Mouse (Mus musculus) CH12.LX (cell line): ENCODE data around the gene Vegfd. TPM values are rescaled to one million over a fixed set of nuclear protein-coding genes. Genes with fewer than 3 reads are reported as not detected.

ENCODE experiments used
- DNase-seq: peaks from one replicate; pipeline ENCODE4 v3.0.0-alpha.2; 2013; ENCODE audit errors: extremely low read depth
- H3K27ac ChIP-seq: 2 replicates; pipeline ENCODE4 v1.5.1; 2012; ENCODE audit warnings: low read depth, mild to moderate bottlenecking, control low read depth, moderate library complexity; ENCODE audit not compliant: insufficient read depth
- H3K27me3 ChIP-seq: replicated peaks from 2 replicates; pipeline ENCODE3; 2012; ENCODE audit warnings: inconsistent platforms
- H3K36me3 ChIP-seq, 2 experiments: replicated peaks in 1 of 2; 2 replicates each; pipeline versions ENCODE3 to v1.6.1; 2012; ENCODE audit warnings: inconsistent platforms in 1 of 2, low read length in 1 of 2, mild to moderate bottlenecking in 1 of 2, mixed read lengths in 1 of 2, moderate library complexity in 1 of 2; ENCODE audit not compliant: control insufficient read depth in 1 of 2, insufficient read depth in 1 of 2
- H3K4me1 ChIP-seq, 2 experiments: 2 replicates each; pipeline ENCODE4 v1.6.1; 2012; ENCODE audit warnings: inconsistent platforms in 1 of 2, moderate library complexity in 1 of 2; ENCODE audit not compliant: insufficient read depth in 2 of 2, control insufficient read depth in 1 of 2
- H3K4me2 ChIP-seq: 2 replicates; pipeline ENCODE4 v1.6.1; 2012; ENCODE audit warnings: low read depth, mild to moderate bottlenecking, control low read depth; ENCODE audit not compliant: poor library complexity, insufficient read depth, severe bottlenecking
- H3K4me3 ChIP-seq, 3 experiments: fragments of 150-350 bp in 1 of 3; sonication (generic) in 1 of 3; replicated peaks in 1 of 3; 2 replicates each; pipeline versions ENCODE3 to v1.5.1; 2011 to 2012; ENCODE audit warnings: low read depth in 2 of 3, low read length in 2 of 3, mild to moderate bottlenecking in 2 of 3, moderate library complexity in 2 of 3, control low read depth in 1 of 3, improper control_type of control experiment in 1 of 3, inconsistent platforms in 1 of 3, mixed read lengths in 1 of 3; ENCODE audit not compliant: poor library complexity in 1 of 3
- H3K79me2 ChIP-seq: replicated peaks from 2 replicates; pipeline ENCODE4 v1.6.1; 2012; ENCODE audit warnings: mild to moderate bottlenecking, moderate library complexity; ENCODE audit not compliant: control insufficient read depth, poor library complexity, insufficient read depth, severe bottlenecking; ENCODE audit errors: extremely low read depth
- H3K9ac ChIP-seq: 2 replicates; pipeline ENCODE4 v1.6.1; 2012; ENCODE audit warnings: low read depth, mild to moderate bottlenecking, control low read depth, moderate library complexity; ENCODE audit not compliant: insufficient read depth
- H3K9me3 ChIP-seq: replicated peaks from 2 replicates; pipeline ENCODE3; 2012; ENCODE audit warnings: low read length, inconsistent platforms, mixed read lengths
- BHLHE40 ChIP-seq: IDR thresholded peaks from 2 replicates; pipeline ENCODE4 v1.6.1; 2011; ENCODE audit warnings: mild to moderate bottlenecking, low read depth, low read length, improper control_type of control experiment
- CHD1 ChIP-seq: IDR thresholded peaks from 2 replicates; pipeline ENCODE4 v1.6.1; 2012; ENCODE audit warnings: low read depth, low read length, improper control_type of control experiment, inconsistent platforms
- CTCF ChIP-seq, 2 experiments: IDR thresholded peaks in 1 of 2; conservative IDR thresholded peaks in 1 of 2; 2 replicates each; pipeline ENCODE4 v1.5.1; 2011 to 2012; ENCODE audit warnings: low read depth in 2 of 2, low read length in 2 of 2, improper control_type of control experiment in 1 of 2, inconsistent platforms in 1 of 2, mild to moderate bottlenecking in 1 of 2, moderate library complexity in 1 of 2
- E2F4 ChIP-seq: IDR thresholded peaks from 2 replicates; pipeline ENCODE4 v1.6.1; 2011; ENCODE audit warnings: low read depth, low read length, improper control_type of control experiment; ENCODE audit not compliant: insufficient replicate concordance
- EP300 ChIP-seq: IDR thresholded peaks from 2 replicates; pipeline ENCODE4 v1.6.1; 2011; ENCODE audit warnings: low read length, improper control_type of control experiment
- GABPA ChIP-seq: IDR thresholded peaks from 2 replicates; pipeline ENCODE4 v1.6.1; 2012; ENCODE audit warnings: low read depth, low read length, improper control_type of control experiment, inconsistent platforms; ENCODE audit not compliant: insufficient replicate concordance
- HCFC1 ChIP-seq: IDR thresholded peaks from 2 replicates; pipeline ENCODE4 v1.6.1; 2012; ENCODE audit warnings: low read depth, mild to moderate bottlenecking, inconsistent platforms, low read length, improper control_type of control experiment
- IRF4 ChIP-seq: IDR thresholded peaks from 2 replicates; pipeline ENCODE4 v1.6.1; 2014; ENCODE audit warnings: low read depth, mild to moderate bottlenecking, inconsistent platforms, low read length, improper control_type of control experiment
- JUN ChIP-seq: IDR thresholded peaks from 2 replicates; pipeline ENCODE4 v1.6.1; 2011; ENCODE audit warnings: low read depth, mild to moderate bottlenecking, low read length, improper control_type of control experiment, moderate library complexity; ENCODE audit not compliant: insufficient read depth
- JUND ChIP-seq: conservative IDR thresholded peaks from 2 replicates; pipeline ENCODE4 v1.6.1; 2011; ENCODE audit warnings: low read depth, low read length, improper control_type of control experiment
- KAT2A ChIP-seq: IDR thresholded peaks from 2 replicates; pipeline ENCODE4 v1.6.1; 2012; ENCODE audit warnings: low read length, improper control_type of control experiment, inconsistent platforms; ENCODE audit not compliant: insufficient replicate concordance
- MAFK ChIP-seq: IDR thresholded peaks from 2 replicates; pipeline ENCODE4 v1.6.1; 2011; ENCODE audit warnings: low read length, improper control_type of control experiment; ENCODE audit not compliant: insufficient replicate concordance
- MEF2A ChIP-seq: IDR thresholded peaks from 2 replicates; pipeline ENCODE4 v1.6.1; 2014; ENCODE audit warnings: low read depth, mild to moderate bottlenecking, inconsistent platforms, low read length, improper control_type of control experiment, borderline replicate concordance
- MXI1 ChIP-seq: IDR thresholded peaks from 2 replicates; pipeline ENCODE4 v1.6.1; 2011; ENCODE audit warnings: mild to moderate bottlenecking, low read depth, low read length, improper control_type of control experiment
- MYC ChIP-seq: IDR thresholded peaks from 2 replicates; pipeline ENCODE4 v1.6.1; 2011; ENCODE audit warnings: low read depth, mild to moderate bottlenecking, improper control_type of control experiment, low read length
- NELFE ChIP-seq: IDR thresholded peaks from 2 replicates; pipeline ENCODE4 v1.6.1; 2011; ENCODE audit warnings: low read depth, low read length, improper control_type of control experiment
- NRF1 ChIP-seq: IDR thresholded peaks from 2 replicates; pipeline ENCODE4 v1.6.1; 2014; ENCODE audit warnings: low read depth, mild to moderate bottlenecking, inconsistent platforms, low read length, improper control_type of control experiment, moderate library complexity
- RCOR1 ChIP-seq: conservative IDR thresholded peaks from 2 replicates; pipeline ENCODE4 v1.6.1; 2012; ENCODE audit warnings: low read depth, mild to moderate bottlenecking, inconsistent platforms, low read length, improper control_type of control experiment
- SMC3 ChIP-seq: IDR thresholded peaks from 2 replicates; pipeline ENCODE4 v1.6.1; 2011; ENCODE audit warnings: low read depth, low read length, improper control_type of control experiment
- TBP ChIP-seq: conservative IDR thresholded peaks from 2 replicates; pipeline ENCODE4 v1.6.1; 2011; ENCODE audit warnings: low read depth, low read length, improper control_type of control experiment
- UBTF ChIP-seq: IDR thresholded peaks from 2 replicates; pipeline ENCODE4 v1.6.1; 2012; ENCODE audit warnings: low read depth, mild to moderate bottlenecking, inconsistent platforms, low read length, improper control_type of control experiment, moderate library complexity
- USF1 ChIP-seq: IDR thresholded peaks from 2 replicates; pipeline ENCODE4 v1.6.1; 2014; ENCODE audit warnings: low read depth, mild to moderate bottlenecking, inconsistent platforms, low read length, improper control_type of control experiment
- ZMIZ1 ChIP-seq: IDR thresholded peaks from 2 replicates; pipeline ENCODE4 v1.6.1; 2012; ENCODE audit warnings: low read depth, mild to moderate bottlenecking, inconsistent platforms, low read length, improper control_type of control experiment
- dilution Hi-C: fragments of 300-500 bp; cut with MboI; formaldehyde crosslinking; loops from 2 replicates; pipeline ENCODE4 v1.14.3; 2020; ENCODE audit warnings: low sequenced_read_pairs; ENCODE audit not compliant: extremely low pct_unique_long_range_greater_than_20kb, extremely low pct_ligation_motif_present
- in situ Hi-C: fragments of 300-500 bp; cut with MboI; formaldehyde crosslinking; loops from 3 replicates; pipeline ENCODE4 v1.14.3; 2019; ENCODE audit warnings: low sequenced_read_pairs, low pct_ligation_motif_present, low pct_unique_long_range_greater_than_20kb, mixed read lengths
- polyA plus RNA-seq: library from polyadenylated mRNA; unstranded; fragments of >175 nt; gene quantifications from 2 replicates; pipeline ENCODE4 v1.2.1, GENCODE M21; 2012; ENCODE audit warnings: low read depth; ENCODE audit not compliant: insufficient read length
- total RNA-seq, 2 experiments: library from RNA; depleted of rRNA; stranded (reverse); fragments of 300-350 nt in 1 of 2; fragments of >200 nt in 1 of 2; gene quantifications; 2 replicates each; pipeline ENCODE4 v1.2.3; 2012 to 2014

Vegfd gene
- total and polyA plus RNA-seq, 3 experiments, result not detected

DNA sequence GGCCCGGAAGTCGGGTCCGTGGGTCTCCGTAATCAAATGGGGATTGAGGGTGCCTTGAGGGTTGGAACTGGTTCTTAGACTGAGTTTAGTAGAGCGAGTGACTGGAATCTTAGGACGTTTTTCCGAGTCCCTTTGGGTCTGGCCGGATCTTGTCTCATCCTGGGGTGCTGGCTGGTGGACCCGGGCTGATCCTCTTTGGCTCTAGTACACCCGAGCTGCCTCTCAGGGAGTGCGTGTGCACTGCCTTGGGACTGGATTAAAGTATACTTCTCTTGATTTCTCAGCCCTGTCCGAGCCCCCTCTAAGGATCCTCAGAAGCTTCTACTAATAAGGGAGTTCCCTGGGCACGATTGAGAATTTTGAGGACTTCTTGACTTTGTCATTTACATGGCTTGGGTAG lies 46.8 kb downstream of the Vegfd start:
- peak overlapping the region; percentile 92 for H3K9ac ChIP-seq
- peaks cover 7 to 16% of the 10 kb centered on the region in 2 experiments for H3K36me3 ChIP-seq
- TF ChIP-seq BHLHE40, result no peak
- no peak for TF ChIP-seq MXI1
- TF ChIP-seq CHD1, result no peak
- no peak for TF ChIP-seq HCFC1
- no peak for TF ChIP-seq JUND
- no peak for TF ChIP-seq KAT2A
- no peak for TF ChIP-seq NRF1
- no peak for TF ChIP-seq EP300
- TF ChIP-seq SMC3, result no peak
- TF ChIP-seq MAFK, result no peak
- no peak for TF ChIP-seq UBTF
- no peak for TF ChIP-seq RCOR1
- TF ChIP-seq MYC, result no peak
- TF ChIP-seq E2F4, result no peak
- TF ChIP-seq MEF2A, result no peak
- TF ChIP-seq CTCF (conservative IDR thresholded peaks at IDR 0.05 in 1 of 2, IDR thresholded peaks at IDR 0.05 in 1 of 2; ENCODE audit: low read depth in 2 of 2, low read length in 2 of 2), result no peak
- in situ Hi-C loops (no loop called here), dilution Hi-C loops (no loop called here)
- no peak overlapping the region for H3K27ac ChIP-seq
- no peaks in the 10 kb centered on the region for H3K27me3 ChIP-seq
- peaks cover 10% of the 10 kb centered on the region; the same call in 1 of the 2 replicates for H3K79me2 ChIP-seq
- no peak for DNase-seq
- H3K4me2 ChIP-seq, result peak overlapping the region; percentile 62; the same call in 1 of the 2 replicates
- H3K4me1 ChIP-seq, result peaks cover 0 to 15% of the 10 kb centered on the region in 2 experiments; a peak in 1 of 4 replicates
- H3K9me3 ChIP-seq, result no peaks in the 10 kb centered on the region
- peak overlapping the region; percentile 68 to 77 (median 77) for H3K4me3 ChIP-seq

DNA sequence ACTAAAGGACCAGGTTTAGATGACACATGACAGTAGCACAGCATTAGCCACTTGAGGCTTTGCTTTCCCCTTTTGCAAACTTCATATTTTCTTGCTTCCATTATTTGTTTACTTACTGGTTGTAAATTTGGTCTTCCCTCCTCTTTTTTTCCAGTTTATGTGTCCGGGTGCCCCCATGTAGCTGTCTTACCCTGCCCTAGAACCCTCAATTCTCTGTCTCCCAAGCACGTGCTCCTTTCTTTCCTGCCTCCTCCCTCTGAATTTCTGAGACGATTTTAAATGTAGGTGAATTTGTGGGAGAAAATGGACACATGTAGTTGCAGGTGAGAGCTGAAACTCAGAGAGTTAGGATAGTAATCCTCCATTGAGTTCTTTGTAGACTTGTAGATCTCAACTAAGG lies 47.3 kb downstream of the Vegfd start:
- peaks cover 7 to 19% of the 10 kb centered on the region in 2 experiments for H3K36me3 ChIP-seq
- dilution Hi-C loops (no loop called here), in situ Hi-C loops (no loop called here)
- H3K4me3 ChIP-seq, result peak overlapping the region; percentile 68 to 77 (median 77)
- H3K27ac ChIP-seq, result no peak overlapping the region
- peaks cover 0 to 15% of the 10 kb centered on the region in 2 experiments; a peak in 1 of 4 replicates for H3K4me1 ChIP-seq
- no peaks in the 10 kb centered on the region for H3K27me3 ChIP-seq
- H3K9me3 ChIP-seq, result no peaks in the 10 kb centered on the region
- H3K79me2 ChIP-seq, result peaks cover 10% of the 10 kb centered on the region; the same call in 1 of the 2 replicates
- no peak for DNase-seq
- TF ChIP-seq MYC (no peak), MEF2A (no peak), UBTF (no peak), IRF4 (no peak), TBP (no peak), MAFK (no peak), USF1 (no peak), ZMIZ1 (no peak), NELFE (no peak), JUN (no peak), GABPA (no peak)
- peak overlapping the region; percentile 62; the same call in 1 of the 2 replicates for H3K4me2 ChIP-seq
- H3K9ac ChIP-seq, result peak overlapping the region; percentile 92
